Mouse (Mus musculus) heart, adult 18-20 months (tissue): ENCODE results near the gene Dld. TPM values are rescaled to one million over a fixed set of nuclear protein-coding genes. Genes with fewer than 3 reads are reported as not detected.

ENCODE experiments used
- DNase-seq, 2 experiments: peaks; one replicate each; pipeline ENCODE4 v3.0.0; 2021 to 2022; ENCODE audit warnings: mixed read lengths in 1 of 2
- long read RNA-seq, 2 experiments: library from polyadenylated mRNA; stranded (forward); transcript quantifications; one replicate each; pipeline ENCODE4 v2.0.0; 2021
- total RNA-seq, 2 experiments: library from RNA; stranded (reverse); gene quantifications; 2 replicates each; pipeline ENCODE4 v1.2.3; 2021

Gene Dld
- total RNA-seq = 100 to 1,000 TPM; 445 to 463 TPM
- long read RNA-seq, experiment 1, transcript Dld-201 (14 exons, 2,544 nt) = major isoform, 363 of 390 reads
- long read RNA-seq, experiment 1, partial matches to known transcripts = 17 of 390 reads
- long read RNA-seq, experiment 1, other reads (novel, unspliced or antisense) = 10 of 390 reads
- long read RNA-seq, experiment 2, transcript Dld-201 (14 exons, 2,544 nt) = major isoform, 195 of 213 reads
- long read RNA-seq, experiment 2, partial matches to known transcripts = 12 of 213 reads
- long read RNA-seq, experiment 2, other reads (novel, unspliced or antisense) = 6 of 213 reads

DNA sequence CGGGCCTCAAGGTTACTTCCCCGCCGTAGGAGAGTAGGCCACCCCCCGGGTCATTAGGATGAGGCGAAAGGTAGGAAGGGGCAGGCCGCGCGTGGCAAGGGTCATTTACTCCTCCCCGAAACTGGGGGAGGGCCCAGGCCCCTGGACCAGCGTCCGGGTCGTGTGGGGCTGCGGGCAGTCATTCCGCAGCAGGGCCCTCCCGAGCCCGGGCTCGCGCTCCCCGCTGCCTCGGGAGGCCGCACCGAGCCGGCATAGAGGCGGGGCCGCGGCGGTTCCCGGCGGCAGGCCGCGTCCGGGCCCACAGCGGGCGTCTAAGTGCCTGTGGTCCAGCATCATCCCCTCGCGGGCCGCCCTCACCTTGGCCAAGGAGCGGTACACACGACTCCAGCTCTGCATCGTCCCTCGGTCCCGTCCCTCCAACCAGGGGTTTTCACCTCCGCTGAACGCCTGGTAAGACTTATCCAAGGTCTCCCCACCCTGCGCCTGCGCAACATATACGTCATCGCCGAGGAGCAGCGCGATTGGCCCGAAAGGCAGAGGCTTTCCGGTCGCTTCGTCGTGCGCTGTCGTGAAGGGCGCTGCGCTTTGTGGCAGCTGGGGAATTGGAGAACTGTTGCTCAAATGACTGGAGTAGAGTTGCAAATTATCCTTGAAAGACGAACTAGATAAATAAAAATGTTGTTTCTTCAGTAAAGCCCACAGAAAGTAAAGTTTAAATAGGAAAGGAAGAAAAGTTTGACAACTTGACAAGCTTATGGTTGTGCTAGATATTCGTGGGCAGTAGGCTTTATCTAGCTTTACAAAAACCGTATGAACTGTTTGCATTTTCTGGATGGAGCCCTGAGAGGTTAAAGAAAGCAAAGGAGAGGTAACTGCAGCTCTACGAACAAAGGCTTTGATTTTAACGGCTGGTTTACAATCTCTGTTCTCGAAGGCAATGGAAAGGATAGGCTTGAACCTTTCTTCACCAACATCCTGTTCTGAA, at the start of gene Dld:
TSS of gene Dld (minus strand) at position 510 of the 985 bp plus-strand sequence.
- peak; percentile 98 to 99 for DNase-seq

GRCm38 (mm10) chr12:31400821-31401220, 49.6 kb upstream of the Dld start:
- DNase-seq = no peak

- DNase-seq = no peak
Observed at GRCm38 (mm10) chr12:31397709-31398108, 46.5 kb upstream of the Dld start.

DNA sequence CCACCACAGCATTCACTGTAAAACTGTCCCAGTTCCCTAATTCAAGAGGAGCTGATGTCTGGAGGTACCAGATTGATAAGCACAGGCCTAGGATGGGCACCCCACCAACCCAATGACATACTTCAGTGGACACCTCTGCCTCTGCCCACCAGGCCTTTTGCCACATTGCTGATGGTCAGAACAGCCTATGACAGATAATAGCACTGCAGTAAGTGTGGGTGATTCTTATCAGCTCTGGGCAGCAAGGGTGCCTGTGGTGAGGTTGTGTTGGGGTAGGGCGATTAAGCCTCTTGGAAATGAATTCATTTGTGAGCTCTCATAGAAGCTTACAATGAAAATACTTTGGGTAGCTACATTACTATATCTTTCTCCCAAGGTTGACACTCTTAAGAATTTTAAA, 44.6 kb upstream of the Dld start:
- no peak for DNase-seq

DNA sequence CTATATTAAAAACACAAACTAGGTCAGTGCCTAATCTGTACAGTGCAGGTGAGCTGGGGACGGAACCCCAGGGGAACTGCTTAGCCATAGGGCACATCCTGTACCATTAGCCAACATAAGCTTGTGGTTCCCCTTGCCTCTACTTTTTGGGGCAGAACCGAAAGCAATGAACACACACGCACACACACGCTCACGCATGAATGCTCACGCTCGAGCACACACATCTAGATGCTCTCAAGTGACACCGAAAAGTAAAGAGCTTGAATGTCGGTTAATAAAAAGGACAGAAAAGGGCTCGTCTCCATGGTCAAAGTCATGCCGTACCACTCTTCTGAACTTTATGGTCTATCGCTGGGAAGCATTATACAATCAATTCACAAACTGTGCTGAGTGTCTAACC, 40.4 kb upstream of the Dld start:
- no peak for DNase-seq

- DNase-seq = no peak
Observed at GRCm38 (mm10) chr12:31390571-31390970, 39.3 kb upstream of the Dld start, which contains the start of gene Slc26a3. Gene Slc26a3 (plus strand): TSS chr12:31390871.

- no peak for DNase-seq
Observed at GRCm38 (mm10) chr12:31387303-31387702, 36.0 kb upstream of the Dld start.

GRCm38 (mm10) chr12:31382451-31382850, 31.2 kb upstream of the Dld start:
- no peak for DNase-seq

DNA sequence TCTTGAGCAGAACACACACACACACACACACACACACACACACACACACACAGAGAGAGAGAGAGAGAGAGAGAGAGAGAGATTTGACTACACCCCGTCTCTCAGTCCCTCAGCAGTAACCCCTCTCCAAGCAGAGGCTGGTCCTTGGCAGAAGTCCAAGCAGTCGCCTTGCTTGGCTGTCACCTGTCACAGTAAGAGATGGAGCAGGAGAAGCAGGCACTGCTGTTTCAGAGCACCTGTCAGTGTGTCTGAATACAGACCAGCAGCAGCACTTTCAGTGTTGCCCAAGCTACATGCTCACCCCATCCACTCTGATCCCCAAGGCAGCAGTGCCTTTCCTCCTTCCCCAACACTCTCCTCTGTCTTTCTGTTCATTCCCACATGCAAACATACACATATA, 29.6 kb upstream of the Dld start:
- DNase-seq = no peak

DNA sequence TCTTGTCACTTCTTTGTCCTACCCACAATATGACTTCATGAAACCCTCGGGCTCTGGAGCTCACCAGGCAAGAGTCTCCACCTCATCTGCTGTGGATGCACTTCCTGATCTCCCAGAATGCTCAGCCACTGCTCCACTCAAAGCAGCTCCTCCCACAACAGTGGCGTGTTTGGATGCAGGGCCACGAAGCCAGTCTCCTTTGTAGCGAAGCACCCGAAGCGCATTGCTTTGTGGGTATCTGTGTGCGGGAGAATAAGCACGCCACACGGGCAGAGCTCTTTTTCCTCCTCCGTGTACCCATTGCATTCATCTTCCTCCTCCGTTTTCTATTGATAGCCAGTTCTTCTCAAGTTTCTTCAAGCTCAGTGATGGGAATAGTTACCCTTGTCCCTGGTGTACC, 26.0 kb upstream of the Dld start:
- no peak for DNase-seq

- DNase-seq = peak; percentile 14 to 16
Observed at GRCm38 (mm10) chr12:31376326-31376950, 25.2 kb upstream of the Dld start.

DNA sequence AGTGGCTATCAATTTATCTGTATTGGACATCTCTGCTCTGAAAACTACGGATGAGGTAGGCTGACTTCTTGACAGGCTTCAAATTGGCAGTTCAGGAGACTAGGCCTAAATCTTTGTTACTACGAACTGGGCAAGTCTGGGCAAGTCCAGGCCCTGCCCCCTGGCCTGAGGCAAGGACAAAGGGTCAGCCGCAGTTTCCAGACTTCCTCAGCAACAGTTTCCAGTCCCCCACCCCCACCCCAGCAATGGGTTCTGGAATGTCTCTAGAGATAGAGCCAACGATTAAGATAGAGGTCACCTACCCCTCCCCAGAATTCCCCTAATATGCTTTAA, 24.0 kb upstream of the Dld start:
- no peak for DNase-seq

DNA sequence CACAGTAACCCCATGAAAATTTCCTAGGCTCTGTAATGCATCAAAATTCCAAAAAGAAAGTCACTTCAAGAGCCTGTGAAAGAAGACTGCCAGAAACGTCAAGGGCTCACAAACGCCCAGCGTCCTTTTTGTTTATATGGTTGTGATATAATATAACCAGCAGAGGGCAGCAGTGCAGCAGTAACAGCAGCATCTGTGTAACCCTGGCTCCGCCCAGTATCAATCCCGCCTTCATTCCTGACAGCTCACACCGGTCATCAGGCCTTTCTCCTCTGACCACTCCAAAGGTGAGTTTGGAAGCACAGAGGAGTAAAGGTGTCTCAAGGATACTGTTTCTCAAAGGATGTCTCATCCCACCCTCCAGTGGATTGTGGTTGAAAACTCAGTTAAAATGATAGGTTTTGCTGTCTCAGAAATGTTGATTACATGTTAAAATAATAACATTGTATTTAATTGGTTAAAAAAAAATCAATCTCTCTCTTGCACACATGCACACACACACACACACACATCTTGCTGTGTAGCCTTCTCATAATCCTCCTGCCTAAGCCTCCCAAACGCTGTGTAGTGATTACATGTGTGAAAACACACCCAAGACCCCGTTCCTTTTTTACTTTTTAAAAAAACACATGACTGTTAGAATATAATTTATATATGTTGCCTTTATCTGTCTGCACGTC, 23.5 kb upstream of the Dld start:
- peak; percentile 71 to 83 for DNase-seq

DNA sequence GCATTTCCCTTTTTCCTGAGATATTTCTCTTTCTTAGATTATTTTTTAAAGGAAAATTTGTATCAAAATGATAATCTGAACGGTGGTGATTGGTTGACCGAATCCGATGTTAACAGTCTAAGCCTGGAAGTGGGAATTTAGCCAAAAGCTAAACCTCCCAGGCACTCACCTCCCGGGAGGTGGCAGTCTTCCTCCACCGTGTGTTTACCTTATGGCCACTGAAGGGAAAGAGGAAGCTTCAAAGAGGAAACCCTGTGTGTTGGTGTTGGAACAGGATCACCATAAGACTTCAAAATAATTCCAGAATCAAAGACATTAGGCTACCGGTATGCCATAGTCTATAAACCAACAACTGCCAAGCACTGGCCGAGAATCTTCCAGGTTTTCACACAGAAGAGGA, 18.4 kb upstream of the Dld start:
- DNase-seq = no peak

GRCm38 (mm10) chr12:31369118-31369517, 17.9 kb upstream of the Dld start:
- DNase-seq = no peak

GRCm38 (mm10) chr12:31367721-31368120, 16.5 kb upstream of the Dld start:
- peak in 1 of 2 experiments; percentile 31 for DNase-seq

- DNase-seq = no peak
Observed at GRCm38 (mm10) chr12:31366428-31366827, 15.2 kb upstream of the Dld start.

- DNase-seq = no peak
Observed at GRCm38 (mm10) chr12:31350191-31350943, 886 bp downstream of the Dld start.

GRCm38 (mm10) chr12:31333261-31333660, 18.0 kb downstream of the Dld start:
- no peak for DNase-seq

- DNase-seq = no peak
Observed at GRCm38 (mm10) chr12:31327139-31327538, 24.1 kb downstream of the Dld start.

DNA sequence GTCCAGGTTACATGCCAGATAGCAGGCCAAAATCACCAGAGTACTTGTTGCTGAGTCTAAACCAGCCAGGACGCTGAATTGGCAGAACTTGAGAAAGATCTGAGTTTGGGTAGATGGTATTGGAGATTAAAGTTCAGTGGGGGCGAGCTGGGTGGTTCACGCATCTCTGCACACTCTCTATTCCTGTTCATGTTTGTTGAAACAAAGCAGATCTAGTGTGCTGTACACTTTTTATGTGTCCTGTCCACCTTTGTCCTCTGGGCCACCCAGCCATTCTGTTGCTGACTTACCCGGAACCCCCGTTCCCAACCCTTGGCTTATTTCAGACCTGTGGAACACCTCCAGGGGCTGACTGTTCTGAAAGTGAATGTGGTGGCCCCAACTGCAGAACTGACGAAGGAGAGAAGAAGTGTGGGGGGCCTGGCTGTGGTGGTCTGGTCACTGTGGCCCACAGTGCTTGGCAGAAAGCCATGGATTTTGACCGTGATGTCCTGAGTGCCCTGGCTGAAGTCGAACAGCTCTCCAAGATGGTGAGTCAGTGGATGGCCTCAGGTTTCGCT, 28.0 kb downstream of the Dld start:
- DNase-seq = no peak
